Mouse (Mus musculus) CH12.LX (cell line): ENCODE results near the gene Pex12.

Source experiments
- CHD2 ChIP-seq: IDR thresholded peaks from 2 replicates; pipeline ENCODE4 v1.6.1; 2011; ENCODE audit warnings: low read length, improper control_type of control experiment
- CTCF ChIP-seq, 2 experiments: IDR thresholded peaks in 1 of 2; conservative IDR thresholded peaks in 1 of 2; 2 replicates each; pipeline ENCODE4 v1.5.1; 2011 to 2012; ENCODE audit warnings: low read depth in 2 of 2, low read length in 2 of 2, improper control_type of control experiment in 1 of 2, inconsistent platforms in 1 of 2, mild to moderate bottlenecking in 1 of 2, moderate library complexity in 1 of 2
- EP300 ChIP-seq: IDR thresholded peaks from 2 replicates; pipeline ENCODE4 v1.6.1; 2011; ENCODE audit warnings: low read length, improper control_type of control experiment
- ETS1 ChIP-seq: conservative IDR thresholded peaks from 2 replicates; pipeline ENCODE4 v1.6.1; 2012; ENCODE audit warnings: low read depth, mild to moderate bottlenecking, inconsistent platforms, low read length, improper control_type of control experiment, moderate library complexity
- HCFC1 ChIP-seq: IDR thresholded peaks from 2 replicates; pipeline ENCODE4 v1.6.1; 2012; ENCODE audit warnings: low read depth, mild to moderate bottlenecking, inconsistent platforms, low read length, improper control_type of control experiment
- JUN ChIP-seq: IDR thresholded peaks from 2 replicates; pipeline ENCODE4 v1.6.1; 2011; ENCODE audit warnings: low read depth, mild to moderate bottlenecking, low read length, improper control_type of control experiment, moderate library complexity; ENCODE audit not compliant: insufficient read depth
- JUND ChIP-seq: conservative IDR thresholded peaks from 2 replicates; pipeline ENCODE4 v1.6.1; 2011; ENCODE audit warnings: low read depth, low read length, improper control_type of control experiment
- MXI1 ChIP-seq: IDR thresholded peaks from 2 replicates; pipeline ENCODE4 v1.6.1; 2011; ENCODE audit warnings: mild to moderate bottlenecking, low read depth, low read length, improper control_type of control experiment
- MYC ChIP-seq: IDR thresholded peaks from 2 replicates; pipeline ENCODE4 v1.6.1; 2011; ENCODE audit warnings: low read depth, mild to moderate bottlenecking, improper control_type of control experiment, low read length
- POLR2A ChIP-seq: IDR thresholded peaks from 2 replicates; pipeline ENCODE4 v1.6.1; 2011; ENCODE audit warnings: low read depth, mild to moderate bottlenecking, improper control_type of control experiment, low read length
- RCOR1 ChIP-seq: conservative IDR thresholded peaks from 2 replicates; pipeline ENCODE4 v1.6.1; 2012; ENCODE audit warnings: low read depth, mild to moderate bottlenecking, inconsistent platforms, low read length, improper control_type of control experiment
- ZKSCAN1 ChIP-seq: IDR thresholded peaks from 2 replicates; pipeline ENCODE4 v1.6.1; 2012; ENCODE audit warnings: low read depth, inconsistent platforms, low read length, improper control_type of control experiment, borderline replicate concordance
- ZNF384 ChIP-seq: IDR thresholded peaks from 2 replicates; pipeline ENCODE4 v1.6.1; 2012; ENCODE audit warnings: low read depth, low read length, improper control_type of control experiment, inconsistent platforms

DNA sequence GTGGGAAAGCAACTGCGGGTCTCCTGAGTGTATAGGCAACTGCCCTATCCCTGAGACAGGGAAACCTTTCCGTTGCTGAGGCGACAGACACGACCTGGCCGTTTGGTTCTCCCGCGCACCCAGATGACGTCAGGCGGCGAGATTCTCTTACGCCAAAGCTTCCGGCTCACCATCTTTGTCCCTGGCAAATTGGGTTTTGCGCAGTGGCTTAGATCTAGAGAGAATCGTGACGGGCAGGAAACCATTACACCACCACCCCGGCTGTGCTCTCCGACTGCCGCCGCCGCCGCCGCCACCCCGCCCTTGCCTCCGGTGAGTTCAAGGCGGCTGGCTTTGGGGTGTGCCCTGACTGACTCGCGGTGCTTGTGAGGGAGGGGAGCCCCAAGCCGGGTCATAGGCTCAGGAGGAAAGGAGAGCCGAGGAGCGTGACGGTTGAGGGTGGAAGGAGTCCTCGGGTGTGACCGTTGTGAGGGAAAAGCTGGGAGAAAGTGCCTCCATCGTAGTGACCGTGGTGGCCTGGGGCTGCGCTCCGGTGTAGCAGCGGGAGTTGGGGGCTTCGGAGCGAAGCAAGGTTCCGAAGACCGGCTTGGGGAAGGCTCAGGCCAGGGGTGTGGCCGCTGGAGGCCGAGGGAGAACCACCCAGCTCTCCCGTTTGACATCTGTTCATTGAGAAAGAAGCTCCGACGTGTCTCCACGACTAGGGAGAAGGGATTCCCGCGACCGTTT, at the start of gene Pex12:
- TF ChIP-seq ZNF384: no peak
- peak; percentile 83 for TF ChIP-seq ETS1
- TF ChIP-seq MXI1: peak; percentile 91
- TF ChIP-seq RCOR1: peak; percentile 77; the same call in 1 of the 2 replicates
- no peak for TF ChIP-seq CTCF (conservative IDR thresholded peaks at IDR 0.05 in 1 of 2, IDR thresholded peaks at IDR 0.05 in 1 of 2; ENCODE audit: low read depth in 2 of 2, low read length in 2 of 2)
- TF ChIP-seq POLR2A: peak; percentile 86
- TF ChIP-seq ZKSCAN1: no peak; the same call in 1 of the 2 replicates
- peak; percentile 95 for TF ChIP-seq HCFC1
- peak; percentile 49 for TF ChIP-seq JUN
- TF ChIP-seq JUND: no peak; the same call in 1 of the 2 replicates
- peak; percentile 94 for TF ChIP-seq CHD2
- TF ChIP-seq MYC: peak; percentile 72; the same call in 1 of the 2 replicates
- TF ChIP-seq EP300: no peak
